Mouse (Mus musculus): Measurements from ENCODE around the gene Ptpro. TPM values are rescaled to one million over a fixed set of nuclear protein-coding genes. Genes with fewer than 3 reads are reported as not detected.
A peak's percentile ranks its signal among the peaks of the same experiment; 100 is the strongest.
"Not testable (repeated sequence)": the region's sequence is repeated elsewhere in the genome, so short reads cannot be mapped to it uniquely, and the experiment has no call there.

Gene Ptpro
- polyA plus RNA-seq, 1 experiment from 2014 or later: 36.1 TPM

- Histone ChIP-seq H3K9me3 (no peaks in the 10 kb centered on the region), H3K4me3 (no peak overlapping the region), H3K4me1 (replicated peaks) (peaks cover 32% of the 10 kb centered on the region), H3K27ac (0 out of 2 replicates have a peak overlapping the region, but pooled peaks have one; percentile 18), H3K36me3 (peaks cover 7% of the 10 kb centered on the region), H3K9ac (no peak overlapping the region), H3K27me3 (peaks cover 24% of the 10 kb centered on the region), H3K4me2 (0 out of 2 replicates have a peak overlapping the region, but pooled peaks have one; percentile 3)
- 14% methylated on average over 16 of the region's 16 CpGs for WGBS
- ATAC-seq (ENCODE audit: low FRiP score): peak; percentile 83
Measured at GRCm38 (mm10) chr6:137437902-137438580, 185.9 kb downstream of the Ptpro start.

- ATAC-seq (ENCODE audit: low FRiP score): no peak
- no peak overlapping the region for H3K4me2 ChIP-seq
- 86% methylated on average over 19 of the region's 19 CpGs for WGBS
- peaks cover 17% of the 10 kb centered on the region for H3K4me1 ChIP-seq (replicated peaks)
- H3K27me3 ChIP-seq: peaks cover 17% of the 10 kb centered on the region
- H3K9ac ChIP-seq: no peak overlapping the region
- no peaks in the 10 kb centered on the region for H3K9me3 ChIP-seq
- no peak overlapping the region for H3K27ac ChIP-seq
- no peak overlapping the region for H3K4me3 ChIP-seq
- peaks cover 31% of the 10 kb centered on the region for H3K36me3 ChIP-seq
Measured at GRCm38 (mm10) chr6:137440559-137441486, 188.7 kb downstream of the Ptpro start.

- ATAC-seq (ENCODE audit: low FRiP score): no peak
- H3K4me1 ChIP-seq (replicated peaks): peaks cover 3% of the 10 kb centered on the region
Measured at GRCm38 (mm10) chr6:137443089-137443488, 191.0 kb downstream of the Ptpro start.

GRCm38 (mm10) chr6:137446116-137446515, 194.0 kb downstream of the Ptpro start:
- not testable (repeated sequence) for H3K27me3 ChIP-seq; H3K4me3 ChIP-seq; H3K9me3 ChIP-seq; H3K27ac ChIP-seq; H3K9ac ChIP-seq; ATAC-seq (ENCODE audit: low FRiP score); H3K4me2 ChIP-seq; H3K4me1 ChIP-seq (replicated peaks)
- WGBS: 75% methylated on average over 7 of the region's 7 CpGs
- H3K36me3 ChIP-seq: peaks cover 47% of the 10 kb centered on the region

More at GRCm38 (mm10) chr6:137443089-137443488, 191.0 kb downstream of the Ptpro start:
- no peak overlapping the region for H3K27ac ChIP-seq
- no peaks in the 10 kb centered on the region for H3K9me3 ChIP-seq
- H3K9ac ChIP-seq: no peak overlapping the region
- H3K36me3 ChIP-seq: peaks cover 36% of the 10 kb centered on the region
- H3K4me2 ChIP-seq: no peak overlapping the region
- H3K4me3 ChIP-seq: no peak overlapping the region
- 95% methylated on average over 12 of the region's 12 CpGs for WGBS
- peaks cover 17% of the 10 kb centered on the region for H3K27me3 ChIP-seq

GRCm38 (mm10) chr6:137455537-137456041, 203.5 kb downstream of the Ptpro start:
- Histone ChIP-seq H3K4me1 (replicated peaks) (0 out of 2 replicates have a peak, but pooled peaks cover 2% of the 10 kb centered on the region), H3K4me3 (no peak overlapping the region), H3K36me3 (peaks cover 16% of the 10 kb centered on the region), H3K27ac (no peak overlapping the region), H3K9ac (no peak overlapping the region), H3K27me3 (peaks cover 2% of the 10 kb centered on the region; the same call in 1 of the 2 replicates), H3K9me3 (no peaks in the 10 kb centered on the region), H3K4me2 (no peak overlapping the region)
- ATAC-seq (ENCODE audit: low FRiP score): peak; percentile 81
- 16% methylated on average over 10 of the region's 10 CpGs for WGBS

- Histone ChIP-seq H3K4me2 (no peak overlapping the region), H3K9me3 (no peaks in the 10 kb centered on the region), H3K27ac (no peak overlapping the region), H3K9ac (no peak overlapping the region), H3K4me3 (no peak overlapping the region), H3K4me1 (replicated peaks) (0 out of 2 replicates have a peak, but pooled peaks cover 2% of the 10 kb centered on the region), H3K36me3 (peaks cover 15% of the 10 kb centered on the region), H3K27me3 (peaks cover 2% of the 10 kb centered on the region; the same call in 1 of the 2 replicates)
- peak; percentile 32; the same call in 1 of the 2 replicates for ATAC-seq (ENCODE audit: low FRiP score)
- WGBS: 80% methylated on average over 7 of the region's 7 CpGs
Measured at GRCm38 (mm10) chr6:137456064-137456463, 203.9 kb downstream of the Ptpro start.

GRCm38 (mm10) chr6:137457210-137457609, 205.1 kb downstream of the Ptpro start:
- peaks cover 23% of the 10 kb centered on the region for H3K36me3 ChIP-seq
- 0 out of 2 replicates have a peak, but pooled peaks cover 2% of the 10 kb centered on the region for H3K4me1 ChIP-seq (replicated peaks)
- H3K27ac ChIP-seq: no peak overlapping the region; the same call in 1 of the 2 replicates
- H3K9me3 ChIP-seq: no peaks in the 10 kb centered on the region
- H3K4me3 ChIP-seq: no peak overlapping the region
- no peak overlapping the region for H3K9ac ChIP-seq
- H3K4me2 ChIP-seq: no peak overlapping the region
- WGBS: 57% methylated on average over 7 of the region's 7 CpGs
- peaks cover 2% of the 10 kb centered on the region; the same call in 1 of the 2 replicates for H3K27me3 ChIP-seq
- ATAC-seq (ENCODE audit: low FRiP score): no peak

GRCm38 (mm10) chr6:137458136-137458535, 206.0 kb downstream of the Ptpro start:
- no peak overlapping the region for H3K4me2 ChIP-seq
- no peak overlapping the region for H3K9ac ChIP-seq
- H3K4me1 ChIP-seq (replicated peaks): 0 out of 2 replicates have a peak, but pooled peaks cover 2% of the 10 kb centered on the region
- peaks cover 31% of the 10 kb centered on the region for H3K36me3 ChIP-seq
- peaks cover 2% of the 10 kb centered on the region; the same call in 1 of the 2 replicates for H3K27me3 ChIP-seq
- no peak overlapping the region for H3K27ac ChIP-seq
- no peak for ATAC-seq (ENCODE audit: low FRiP score)
- H3K4me3 ChIP-seq: no peak overlapping the region
- 85% methylated on average over 7 of the region's 7 CpGs for WGBS
- H3K9me3 ChIP-seq: no peaks in the 10 kb centered on the region

- H3K9ac ChIP-seq: no peak overlapping the region
- no peak overlapping the region for H3K4me3 ChIP-seq
- H3K4me1 ChIP-seq (replicated peaks): peaks cover 4% of the 10 kb centered on the region; the same call in 1 of the 2 replicates
- no peak overlapping the region for H3K4me2 ChIP-seq
- 94% methylated on average over 5 of the region's 5 CpGs for WGBS
- no peaks in the 10 kb centered on the region for H3K27me3 ChIP-seq
- H3K36me3 ChIP-seq: peaks cover 26% of the 10 kb centered on the region
- no peak overlapping the region for H3K27ac ChIP-seq
- H3K9me3 ChIP-seq: no peaks in the 10 kb centered on the region
- ATAC-seq (ENCODE audit: low FRiP score): no peak
Measured at GRCm38 (mm10) chr6:137463771-137464170, 211.7 kb downstream of the Ptpro start.

- Histone ChIP-seq H3K27me3 (no peaks in the 10 kb centered on the region), H3K9ac (no peak overlapping the region), H3K9me3 (no peaks in the 10 kb centered on the region), H3K36me3 (peaks cover 26% of the 10 kb centered on the region), H3K4me3 (no peak overlapping the region), H3K4me1 (replicated peaks) (peaks cover 5% of the 10 kb centered on the region; the same call in 1 of the 2 replicates), H3K27ac (no peak overlapping the region), H3K4me2 (no peak overlapping the region)
- WGBS: 27% methylated on average over 2 of the region's 2 CpGs
- peak; percentile 21; the same call in 1 of the 2 replicates for ATAC-seq (ENCODE audit: low FRiP score)
Measured at GRCm38 (mm10) chr6:137465253-137465652, 213.1 kb downstream of the Ptpro start.

- 90% methylated on average over 2 of the region's 2 CpGs for WGBS
- H3K9me3 ChIP-seq: no peaks in the 10 kb centered on the region
- peaks cover 25% of the 10 kb centered on the region for H3K36me3 ChIP-seq
- H3K4me3 ChIP-seq: no peak overlapping the region
- ATAC-seq (ENCODE audit: low FRiP score): no peak
- no peak overlapping the region for H3K4me2 ChIP-seq
- H3K27ac ChIP-seq: no peak overlapping the region
- no peaks in the 10 kb centered on the region for H3K27me3 ChIP-seq
- peaks cover 13% of the 10 kb centered on the region; the same call in 1 of the 2 replicates for H3K4me1 ChIP-seq (replicated peaks)
- H3K9ac ChIP-seq: no peak overlapping the region
Measured at GRCm38 (mm10) chr6:137466256-137466655, 214.1 kb downstream of the Ptpro start.

- H3K9me3 ChIP-seq: no peaks in the 10 kb centered on the region
- H3K4me1 ChIP-seq (replicated peaks): peaks cover 23% of the 10 kb centered on the region
- no peaks in the 10 kb centered on the region for H3K27me3 ChIP-seq
- WGBS: 89% methylated on average over 3 of the region's 3 CpGs
- H3K4me3 ChIP-seq: no peak overlapping the region
- no peak overlapping the region; the same call in 1 of the 2 replicates for H3K27ac ChIP-seq
- H3K4me2 ChIP-seq: no peak overlapping the region
- ATAC-seq (ENCODE audit: low FRiP score): no peak
- no peak overlapping the region for H3K9ac ChIP-seq
- peaks cover 11% of the 10 kb centered on the region; the same call in 1 of the 2 replicates for H3K36me3 ChIP-seq
Measured at GRCm38 (mm10) chr6:137467696-137468095, 215.6 kb downstream of the Ptpro start.

All from hindbrain, embryonic 13.5 days (tissue).